Mouse (Mus musculus) neural tube, embryonic 11.5 days (tissue): Measurements from ENCODE around the gene D630039A03Rik. TPM values are rescaled to one million over a fixed set of nuclear protein-coding genes. Genes with fewer than 3 reads are reported as not detected.

Experiments
- ATAC-seq: fragments of 200-750 bp; cut with Nextera tagmentation; 2 replicates; pipeline ENCODE4 v1.8.0; 2017; ENCODE audit warnings: moderate number of reproducible peaks, mild to moderate bottlenecking, moderate TSS enrichment, moderate library complexity; ENCODE audit not compliant: insufficient read depth, low FRiP score, low TSS enrichment
- DNase-seq: peaks from one replicate; pipeline ENCODE4 v3.0.0-alpha.2; 2015; ENCODE audit warnings: low spot score
- H3K27ac ChIP-seq: fragments of 300-500 bp; sonication (generic); 2 replicates; pipeline ENCODE4 v1.5.1; 2014; ENCODE audit warnings: low read depth, mild to moderate bottlenecking, low read length
- H3K27me3 ChIP-seq: fragments of 300-500 bp; sonication (generic); 2 replicates; pipeline ENCODE4 v1.6.1; 2014; ENCODE audit warnings: mild to moderate bottlenecking, low read length, mixed read lengths; ENCODE audit not compliant: control insufficient read depth, insufficient read depth
- H3K36me3 ChIP-seq: fragments of 300-500 bp; sonication (generic); 2 replicates; pipeline ENCODE4 v1.6.1; 2014; ENCODE audit warnings: mild to moderate bottlenecking, low read length, moderate library complexity, mixed read lengths; ENCODE audit not compliant: control insufficient read depth, insufficient read depth
- H3K4me1 ChIP-seq: fragments of 300-500 bp; sonication (generic); 2 replicates; pipeline ENCODE4 v1.6.1; 2014; ENCODE audit warnings: low read length, mixed read lengths; ENCODE audit not compliant: control insufficient read depth, insufficient read depth
- H3K4me2 ChIP-seq: fragments of 300-500 bp; sonication (generic); 2 replicates; pipeline ENCODE4 v1.6.1; 2014; ENCODE audit warnings: low read depth, mild to moderate bottlenecking, moderate library complexity
- H3K4me3 ChIP-seq: fragments of 300-500 bp; sonication (generic); 2 replicates; pipeline ENCODE4 v1.5.1; 2014; ENCODE audit warnings: low read depth, low read length
- H3K9ac ChIP-seq: fragments of 300-500 bp; sonication (generic); 2 replicates; pipeline ENCODE4 v1.6.1; 2014; ENCODE audit warnings: mild to moderate bottlenecking, low read length
- H3K9me3 ChIP-seq: fragments of 300-500 bp; sonication (generic); 2 replicates; pipeline ENCODE4 v1.6.1; 2016; ENCODE audit warnings: low read length; ENCODE audit not compliant: control insufficient read depth
- WGBS: fragments of 180-500 bp; shearing (Covaris S2); extraction: QIAGEN DNeasy Blood & Tissue Kit; methylation state at CpG from one replicate; pipeline ENCODE4 v1.1.7; 2014; 5-methylcytosine and 5-hydroxymethylcytosine counted together
- polyA plus RNA-seq: library from polyadenylated mRNA; unstranded; fragments of >200 nt; fragmentation: Nextera tagmentation; extraction: Ambion mirVana; gene quantifications from 2 replicates; pipeline ENCODE4 v1.2.1, GENCODE M21; 2014

The D630039A03Rik gene
- polyA plus RNA-seq, 1 experiment from 2014 or later: 0.65 TPM

- Histone ChIP-seq H3K27me3 (no peaks in the 10 kb centered on the region), H3K4me3 (no peak overlapping the region), H3K27ac (no peak overlapping the region), H3K9ac (no peak overlapping the region), H3K36me3 (no peaks in the 10 kb centered on the region), H3K4me1 (no peaks in the 10 kb centered on the region), H3K9me3 (no peaks in the 10 kb centered on the region), H3K4me2 (no peak overlapping the region)
- ATAC-seq: no peak
- WGBS: 44% methylated on average over 10 of the region's 10 CpGs
- no peak for DNase-seq
These were observed 48.6 kb downstream of the D630039A03Rik start for GRCm38 (mm10) chr4:57867454-57867853.

- no peak overlapping the region for H3K9ac ChIP-seq
- WGBS: 76% methylated on average over 9 of the region's 9 CpGs
These were observed 49.1 kb downstream of the D630039A03Rik start for GRCm38 (mm10) chr4:57866990-57867389.

GRCm38 (mm10) chr4:57866088-57866487 is 50.0 kb downstream of the D630039A03Rik start:
- DNase-seq (no peak), ATAC-seq (no peak)
- 40% methylated on average over 2 of the region's 2 CpGs for WGBS
- H3K27me3 ChIP-seq: no peaks in the 10 kb centered on the region
- H3K4me3 ChIP-seq: no peak overlapping the region
- H3K36me3 ChIP-seq: no peaks in the 10 kb centered on the region
- H3K27ac ChIP-seq: no peak overlapping the region
- H3K4me2 ChIP-seq: no peak overlapping the region
- peaks cover 6% of the 10 kb centered on the region; the same call in 1 of the 2 replicates for H3K4me1 ChIP-seq
- no peak overlapping the region for H3K9ac ChIP-seq
- H3K9me3 ChIP-seq: no peaks in the 10 kb centered on the region

More at GRCm38 (mm10) chr4:57866990-57867389, 49.1 kb downstream of the D630039A03Rik start:
- Histone ChIP-seq H3K4me3 (no peak overlapping the region), H3K9me3 (no peaks in the 10 kb centered on the region), H3K27me3 (no peaks in the 10 kb centered on the region), H3K4me1 (peaks cover 5% of the 10 kb centered on the region; the same call in 1 of the 2 replicates), H3K36me3 (no peaks in the 10 kb centered on the region), H3K27ac (no peak overlapping the region), H3K4me2 (no peak overlapping the region)
- DNase-seq (no peak), ATAC-seq (no peak)

GRCm38 (mm10) chr4:57862269-57862986 is 53.7 kb downstream of the D630039A03Rik start:
- 67% methylated on average over 9 of the region's 9 CpGs for WGBS
- H3K4me3 ChIP-seq: no peak overlapping the region
- no peak for ATAC-seq

GRCm38 (mm10) chr4:57861856-57862255 is 54.2 kb downstream of the D630039A03Rik start:
- DNase-seq: no peak
- no peak overlapping the region for H3K4me3 ChIP-seq
- H3K36me3 ChIP-seq: peaks cover 9% of the 10 kb centered on the region
- 83% methylated on average over 8 of the region's 8 CpGs for WGBS
- no peak for ATAC-seq
- no peak overlapping the region for H3K9ac ChIP-seq
- H3K27ac ChIP-seq: no peak overlapping the region
- H3K4me2 ChIP-seq: no peak overlapping the region
- no peaks in the 10 kb centered on the region for H3K27me3 ChIP-seq
- H3K4me1 ChIP-seq: peaks cover 6% of the 10 kb centered on the region; the same call in 1 of the 2 replicates
- H3K9me3 ChIP-seq: no peaks in the 10 kb centered on the region

More at GRCm38 (mm10) chr4:57862269-57862986, 53.7 kb downstream of the D630039A03Rik start:
- H3K9ac ChIP-seq: no peak overlapping the region
- H3K36me3 ChIP-seq: peaks cover 5% of the 10 kb centered on the region; the same call in 1 of the 2 replicates
- H3K27ac ChIP-seq: no peak overlapping the region
- H3K4me1 ChIP-seq: peaks cover 6% of the 10 kb centered on the region; the same call in 1 of the 2 replicates
- H3K9me3 ChIP-seq: no peaks in the 10 kb centered on the region
- no peaks in the 10 kb centered on the region for H3K27me3 ChIP-seq
- no peak for DNase-seq
- no peak overlapping the region for H3K4me2 ChIP-seq

- Histone ChIP-seq H3K4me3 (no peak overlapping the region), H3K9ac (no peak overlapping the region), H3K27me3 (no peaks in the 10 kb centered on the region), H3K36me3 (peaks cover 15% of the 10 kb centered on the region), H3K27ac (no peak overlapping the region), H3K4me1 (peaks cover 6% of the 10 kb centered on the region; the same call in 1 of the 2 replicates), H3K4me2 (no peak overlapping the region), H3K9me3 (no peaks in the 10 kb centered on the region)
- 84% methylated on average over 6 of the region's 6 CpGs for WGBS
- no peak for ATAC-seq
- DNase-seq: no peak
These were observed 54.9 kb downstream of the D630039A03Rik start for GRCm38 (mm10) chr4:57861166-57861565.

- Histone ChIP-seq H3K9me3 (no peaks in the 10 kb centered on the region), H3K27me3 (no peaks in the 10 kb centered on the region), H3K36me3 (peaks cover 22% of the 10 kb centered on the region), H3K9ac (no peak overlapping the region), H3K27ac (no peak overlapping the region), H3K4me3 (no peak overlapping the region), H3K4me2 (no peak overlapping the region), H3K4me1 (peaks cover 6% of the 10 kb centered on the region; the same call in 1 of the 2 replicates)
- 88% methylated on average over 6 of the region's 6 CpGs for WGBS
- ATAC-seq (no peak), DNase-seq (no peak)
These were observed 55.9 kb downstream of the D630039A03Rik start for GRCm38 (mm10) chr4:57860204-57860611.
